In the genomic region with DNA sequence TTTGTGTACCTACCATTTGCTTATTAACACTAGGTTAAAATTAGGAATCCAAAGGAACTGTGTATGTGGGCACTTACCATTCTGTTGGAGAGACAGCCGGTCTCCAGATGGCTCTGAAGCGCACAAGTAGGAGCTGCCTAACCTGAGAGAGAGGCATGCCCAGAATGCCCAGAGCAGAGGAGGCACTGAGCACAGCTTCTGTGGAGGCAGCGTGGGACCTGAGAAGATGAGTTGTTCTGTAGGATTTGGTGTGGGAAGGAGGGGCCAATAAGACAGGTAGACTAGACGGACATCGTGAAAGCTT, we compare ENCODE assay signal across 13 mouse cellular contexts. TPM values are rescaled to one million over a fixed set of nuclear protein-coding genes. Genes with fewer than 3 reads are reported as not detected.
A peak's percentile ranks its signal among the peaks of the same experiment; 100 is the strongest.
DNase-seq lines count a peak whose midpoint lies in the region; ATAC-seq and TF ChIP-seq lines count a peak whose summit lies in the region.
"Had no signal": no experiment of that assay in that cellular context is flagged by ENCODE, and none has a peak within 500 bp of the region (broad histone marks: within the 10 kb centered on the region; RNA-seq: fewer than 3 reads in every experiment).

No protein-coding gene starts in this region.

- no peak for TF ChIP-seq EP300 in heart, adult 2 months (IDR thresholded peaks at IDR 0.05; ENCODE audit: insufficient read depth, low read depth, low read length)

- TF ChIP-seq CTCF in heart, adult 2 months (IDR thresholded peaks at IDR 0.05), result no peak

- ATAC-seq in cerebellum, adult (ENCODE audit: insufficient number of reproducible peaks, low FRiP score, low TSS enrichment), result peak; percentile 84
- ATAC-seq: hindbrain, embryonic 16.5 days had no signal

- no peak overlapping the region for H3K27ac ChIP-seq in heart, adult 2 months
- H3K27ac ChIP-seq: embryonic facial prominence, embryonic 13.5 days; gastrocnemius, adult 2 months; limb, embryonic 15.5 days had no signal

- H3K4me1 ChIP-seq in heart, adult 2 months (ENCODE audit: control insufficient read depth, insufficient read depth, low read length), result peaks cover 11% of the 10 kb centered on the region

- WGBS in heart, adult 2 months, result 88% methylated on average over 5 of the region's 5 CpGs

- peaks cover 11% of the 10 kb centered on the region for H3K79me2 ChIP-seq in heart, adult 2 months (replicated peaks; ENCODE audit: control insufficient read depth, insufficient read depth, low read length)

- H3K36me3 ChIP-seq in heart, adult 2 months (ENCODE audit: control insufficient read depth, insufficient read depth, low read length), result no peaks in the 10 kb centered on the region
- H3K36me3 ChIP-seq: embryonic facial prominence, embryonic 13.5 days; limb, embryonic 15.5 days had no signal

- TF ChIP-seq POLR2A in heart, adult 2 months (IDR thresholded peaks at IDR 0.05; ENCODE audit: insufficient read depth, low read depth, low read length), result no peak

- DNase-seq in cerebellum, postnatal 4 days (ENCODE audit: low spot score in 2 of 2), result no peak
- peak; percentile 88 for DNase-seq in right cerebral cortex, adult 18-20 months
- DNase-seq in right cerebral cortex, postnatal 4 days, result no peak
- DNase-seq in layer of hippocampus, postnatal 36 days, result peak; percentile 71 to 76
- DNase-seq in spleen, postnatal 4 days (ENCODE audit: low spot score in 2 of 2), result no peak
- no peak for DNase-seq in lung, adult 18-20 months
- DNase-seq in heart, adult 2 months, result no peak
- DNase-seq: gastrocnemius, adult 2 months; lung, postnatal 10 days had no signal

- H3K4me3 ChIP-seq in heart, adult 2 months, result no peak overlapping the region
- H3K4me3 ChIP-seq: embryonic facial prominence, embryonic 13.5 days; gastrocnemius, adult 2 months; limb, embryonic 15.5 days had no signal

- H3K9ac ChIP-seq in heart, adult 2 months (ENCODE audit: low read depth, low read length), result no peak overlapping the region
- H3K9ac ChIP-seq: embryonic facial prominence, embryonic 13.5 days; limb, embryonic 15.5 days had no signal

- intact Hi-C loops in heart, adult 2 months (cut with DNase I), result no loop called here

- H3K27me3 ChIP-seq in heart, adult 2 months (ENCODE audit: control insufficient read depth, insufficient read depth, low read length), result no peaks in the 10 kb centered on the region
- H3K27me3 ChIP-seq: embryonic facial prominence, embryonic 13.5 days; limb, embryonic 15.5 days had no signal

RNA-seq across cellular contexts. Expression of a gene that starts 10.5 kb away (rescaled TPM):
- 10 to 100 TPM; 55.4 to 58.1 TPM for total RNA-seq in layer of hippocampus, postnatal 36 days (2021)
- 1 to 10 TPM; 8.8 to 9.2 TPM for total RNA-seq in heart, adult 2 months (2021)
- 7.4 and 9.7 TPM in 2 replicates for polyA plus RNA-seq in heart, adult 2 months (2012; rRNA removed)

Comparison
In these comparisons a context has a peak if more than half of its experiments do, and no peak if none do; other contexts are left out.
1. DNase-seq: peak in right cerebral cortex, adult 18-20 months (single experiment) and layer of hippocampus, postnatal 36 days (2 of 2); none in cerebellum, postnatal 4 days (0 of 2), right cerebral cortex, postnatal 4 days (single experiment), spleen, postnatal 4 days (0 of 2), lung, adult 18-20 months (0 of 2) and heart, adult 2 months (0 of 2).
2. RNA of a gene that starts 10.5 kb away (total RNA-seq): 55.4 to 58.1 TPM in layer of hippocampus, postnatal 36 days; 8.8 to 9.2 TPM in heart, adult 2 months; every median in the first group is over 4 times any median in the second.